Mouse (Mus musculus) G1E (cell line): ENCODE data around the gene Sympk.

Source experiments
- CTCF ChIP-seq: IDR thresholded peaks from 2 replicates; pipeline ENCODE4 v1.5.1; 2012; ENCODE audit warnings: low read depth, low read length, inconsistent platforms, mixed read lengths
- GATA1 ChIP-seq: IDR thresholded peaks from 2 replicates; pipeline ENCODE4 v1.6.1; 2012; ENCODE audit warnings: borderline replicate concordance, low read length, inconsistent platforms, mixed read lengths
- TAL1 ChIP-seq: conservative IDR thresholded peaks from 2 replicates; pipeline ENCODE4 v1.6.1; 2012; ENCODE audit warnings: low read depth, low read length, inconsistent platforms, mixed read lengths

GRCm38 (mm10) chr7:19024096-19024506 is at the start of gene Sympk:
- TF ChIP-seq CTCF (no peak), TAL1 (no peak), GATA1 (no peak)
